Mouse (Mus musculus): Measurements from ENCODE around the gene Phactr4.

Gene Phactr4

GRCm38 (mm10) chr4:132369953-132370750, 52.1 kb downstream of the Phactr4 start:
- DNase-seq (ENCODE audit: low spot score in 2 of 2): no peak

- no peak for DNase-seq (ENCODE audit: low spot score in 2 of 2)
Measured at GRCm38 (mm10) chr4:132367480-132368201, 54.6 kb downstream of the Phactr4 start.

- no peak for DNase-seq (ENCODE audit: low spot score in 2 of 2)
Measured at GRCm38 (mm10) chr4:132365450-132366060, 56.7 kb downstream of the Phactr4 start.

- no peak for DNase-seq (ENCODE audit: low spot score in 2 of 2)
Measured at GRCm38 (mm10) chr4:132363487-132363886, 58.8 kb downstream of the Phactr4 start.

GRCm38 (mm10) chr4:132359510-132359909, 62.8 kb downstream of the Phactr4 start:
- DNase-seq (ENCODE audit: low spot score in 2 of 2): no peak

- no peak for DNase-seq (ENCODE audit: low spot score in 2 of 2)
Measured at GRCm38 (mm10) chr4:132356170-132356569, 66.1 kb downstream of the Phactr4 start.

- DNase-seq (ENCODE audit: low spot score in 2 of 2): no peak
Measured at GRCm38 (mm10) chr4:132355403-132355802, 66.9 kb downstream of the Phactr4 start.

- peak in 1 of 2 experiments; percentile 40 for DNase-seq (ENCODE audit: low spot score in 2 of 2)
Measured at GRCm38 (mm10) chr4:132354571-132354970, 67.7 kb downstream of the Phactr4 start.

GRCm38 (mm10) chr4:132353481-132353885, 68.8 kb downstream of the Phactr4 start, which contains the start of gene Rcc1:
TSS of gene Rcc1 (minus strand) at chr4:132353605.
- DNase-seq (ENCODE audit: low spot score in 2 of 2): peak; percentile 94 to 95

- DNase-seq (ENCODE audit: low spot score in 2 of 2): no peak
Measured at GRCm38 (mm10) chr4:132352739-132353138, 69.5 kb downstream of the Phactr4 start.

GRCm38 (mm10) chr4:132351401-132351800, 70.9 kb downstream of the Phactr4 start:
- DNase-seq (ENCODE audit: low spot score in 2 of 2): no peak

GRCm38 (mm10) chr4:132350854-132351253, 71.4 kb downstream of the Phactr4 start:
- no peak for DNase-seq (ENCODE audit: low spot score in 2 of 2)

- DNase-seq (ENCODE audit: low spot score in 2 of 2): no peak
Measured at GRCm38 (mm10) chr4:132350123-132350740, 72.1 kb downstream of the Phactr4 start.

GRCm38 (mm10) chr4:132349495-132350122, 72.7 kb downstream of the Phactr4 start:
- no peak for DNase-seq (ENCODE audit: low spot score in 2 of 2)

GRCm38 (mm10) chr4:132346661-132347060, 75.6 kb downstream of the Phactr4 start:
- no peak for DNase-seq (ENCODE audit: low spot score in 2 of 2)

GRCm38 (mm10) chr4:132346261-132346660, 76.0 kb downstream of the Phactr4 start:
- no peak for DNase-seq (ENCODE audit: low spot score in 2 of 2)

GRCm38 (mm10) chr4:132345843-132346212, 76.5 kb downstream of the Phactr4 start:
- no peak for DNase-seq (ENCODE audit: low spot score in 2 of 2)

GRCm38 (mm10) chr4:132345135-132345842, 77.0 kb downstream of the Phactr4 start:
- DNase-seq (ENCODE audit: low spot score in 2 of 2): peak; percentile 93 to 95

- DNase-seq (ENCODE audit: low spot score in 2 of 2): no peak
Measured at GRCm38 (mm10) chr4:132344403-132345134, 77.7 kb downstream of the Phactr4 start.

- no peak for DNase-seq (ENCODE audit: low spot score in 2 of 2)
Measured at GRCm38 (mm10) chr4:132341451-132341850, 80.8 kb downstream of the Phactr4 start.

All from right cerebral cortex, postnatal 10 days (tissue).